Mouse (Mus musculus) right cerebral cortex, postnatal 36 days (tissue): ENCODE results near the gene Rab37.
A peak's percentile ranks its signal among the peaks of the same experiment; 100 is the strongest.

Source experiments
- DNase-seq, 2 experiments: peaks; one replicate each; pipeline ENCODE4 v3.0.0; 2022; ENCODE audit warnings: low spot score in 2 of 2, mixed read lengths in 1 of 2

Rab37 gene

GRCm38 (mm10) chr11:115091362-115091901 lies at the start of gene Rab37:
Rab37 (plus strand) TSS chr11:115091431.
- no peak for DNase-seq

GRCm38 (mm10) chr11:115048259-115048658 lies 43.0 kb upstream of the Rab37 start, which contains the start of gene Cd300ld3:
Cd300ld3 (minus strand) TSS chr11:115048409.
- DNase-seq: no peak

- DNase-seq: no peak
These were observed 41.8 kb upstream of the Rab37 start for GRCm38 (mm10) chr11:115049282-115049895.

GRCm38 (mm10) chr11:115052206-115052605 lies 39.0 kb upstream of the Rab37 start:
- no peak for DNase-seq

GRCm38 (mm10) chr11:115052991-115053390 lies 38.2 kb upstream of the Rab37 start:
- no peak for DNase-seq

- DNase-seq: no peak
These were observed 36.7 kb upstream of the Rab37 start for GRCm38 (mm10) chr11:115054537-115054936.

- no peak for DNase-seq
These were observed 32.5 kb upstream of the Rab37 start for GRCm38 (mm10) chr11:115058701-115059100.

GRCm38 (mm10) chr11:115059797-115060196 lies 31.4 kb upstream of the Rab37 start:
- DNase-seq: no peak

- no peak for DNase-seq
These were observed 29.2 kb upstream of the Rab37 start, which contains the start of gene Cd300e for GRCm38 (mm10) chr11:115062077-115062476. Cd300e (minus strand) TSS chr11:115062177.

GRCm38 (mm10) chr11:115066768-115067167 lies 24.5 kb upstream of the Rab37 start:
- no peak for DNase-seq

- no peak for DNase-seq
These were observed 20.1 kb upstream of the Rab37 start for GRCm38 (mm10) chr11:115071015-115071551.

GRCm38 (mm10) chr11:115071631-115072294 lies 19.5 kb upstream of the Rab37 start:
- DNase-seq: no peak

- DNase-seq: no peak
These were observed 18.2 kb upstream of the Rab37 start for GRCm38 (mm10) chr11:115073002-115073401.

- no peak for DNase-seq
These were observed 15.8 kb upstream of the Rab37 start for GRCm38 (mm10) chr11:115075407-115075806.

GRCm38 (mm10) chr11:115075859-115076258 lies 15.4 kb upstream of the Rab37 start:
- no peak for DNase-seq

- no peak for DNase-seq
These were observed 13.8 kb upstream of the Rab37 start for GRCm38 (mm10) chr11:115077436-115077835.

- DNase-seq: no peak
These were observed 12.6 kb upstream of the Rab37 start for GRCm38 (mm10) chr11:115078680-115079079.

GRCm38 (mm10) chr11:115080886-115081285 lies 10.3 kb upstream of the Rab37 start:
- DNase-seq: peak; percentile 24 to 29

GRCm38 (mm10) chr11:115081373-115081772 lies 9.9 kb upstream of the Rab37 start:
- DNase-seq: no peak

GRCm38 (mm10) chr11:115082196-115082595 lies 9.0 kb upstream of the Rab37 start:
- no peak for DNase-seq

GRCm38 (mm10) chr11:115083376-115084139 lies 7.7 kb upstream of the Rab37 start:
- peak; percentile 28 to 34 for DNase-seq

- no peak for DNase-seq
These were observed 6.6 kb upstream of the Rab37 start for GRCm38 (mm10) chr11:115084595-115084994.
